Mouse (Mus musculus): ENCODE results near the gene Lmna. TPM values are rescaled to one million over a fixed set of nuclear protein-coding genes. Genes with fewer than 3 reads are reported as not detected.

Lmna gene
- total RNA-seq, 2 experiments from 2014 or later = 35.3 to 37.7 TPM

GRCm38 (mm10) chr3:88502641-88503504 is 6.9 kb downstream of the Lmna start:
- intact Hi-C loops (cut with DNase I) = no loop called here
- DNase-seq = peak; percentile 78

GRCm38 (mm10) chr3:88502031-88502571 is 7.7 kb downstream of the Lmna start:
- intact Hi-C loops (cut with DNase I) = no loop called here
- DNase-seq = no peak

GRCm38 (mm10) chr3:88501366-88502030 is 8.3 kb downstream of the Lmna start:
- no peak for DNase-seq
- intact Hi-C loops (cut with DNase I) = no loop called here

GRCm38 (mm10) chr3:88500655-88501365 is 8.9 kb downstream of the Lmna start:
- intact Hi-C loops (cut with DNase I) = no loop called here
- DNase-seq = no peak

GRCm38 (mm10) chr3:88500087-88500486 is 9.7 kb downstream of the Lmna start:
- intact Hi-C loops (cut with DNase I) = no loop called here
- no peak for DNase-seq

GRCm38 (mm10) chr3:88499580-88499979 is 10.2 kb downstream of the Lmna start:
- DNase-seq = no peak
- intact Hi-C loops (cut with DNase I) = no loop called here

GRCm38 (mm10) chr3:88495741-88496415 is 13.9 kb downstream of the Lmna start:
- DNase-seq = no peak
- intact Hi-C loops (cut with DNase I) = no loop called here

GRCm38 (mm10) chr3:88494836-88495628 is 14.7 kb downstream of the Lmna start:
- intact Hi-C loops (cut with DNase I) = no loop called here
- DNase-seq = peak; percentile 60

- no peak for DNase-seq
- intact Hi-C loops (cut with DNase I) = no loop called here
Observed at GRCm38 (mm10) chr3:88493706-88494582, 15.8 kb downstream of the Lmna start.

GRCm38 (mm10) chr3:88487396-88487795 is 22.4 kb downstream of the Lmna start:
- no peak for DNase-seq
- intact Hi-C loops (cut with DNase I) = no loop called here

GRCm38 (mm10) chr3:88486887-88487286 is 22.9 kb downstream of the Lmna start:
- intact Hi-C loops (cut with DNase I) = no loop called here
- DNase-seq = no peak

- intact Hi-C loops (cut with DNase I) = no loop called here
- no peak for DNase-seq
Observed at GRCm38 (mm10) chr3:88486043-88486442, 23.7 kb downstream of the Lmna start.

- peak; percentile 78 for DNase-seq
- intact Hi-C loops (cut with DNase I) = no loop called here
Observed at GRCm38 (mm10) chr3:88484597-88485316, 25.0 kb downstream of the Lmna start.

- intact Hi-C loops (cut with DNase I) = loop anchor here (2.0 kb wide), 1 partner anchor 39 kb away; no protein-coding TSS in a partner anchor
- peak; percentile 81 for DNase-seq
Observed at GRCm38 (mm10) chr3:88483621-88484020, 26.1 kb downstream of the Lmna start.

- intact Hi-C loops (cut with DNase I) = loop anchor here (2.0 kb wide), 1 partner anchor 40 kb away; no protein-coding TSS in a partner anchor
- no peak for DNase-seq
Observed at GRCm38 (mm10) chr3:88483141-88483540, 26.6 kb downstream of the Lmna start.

- no peak for DNase-seq
- intact Hi-C loops (cut with DNase I) = loop anchor here (2.0 kb wide), 1 partner anchor 40 kb away; no protein-coding TSS in a partner anchor
Observed at GRCm38 (mm10) chr3:88482336-88482735, 27.4 kb downstream of the Lmna start.

- peak; percentile 30 for DNase-seq
- intact Hi-C loops (cut with DNase I) = loop anchor here (2.0 kb wide), 1 partner anchor 41 kb away; no protein-coding TSS in a partner anchor
Observed at GRCm38 (mm10) chr3:88481372-88482040, 28.2 kb downstream of the Lmna start.
